ENCODE assay signal across 10 mouse cellular contexts in the genomic region with DNA sequence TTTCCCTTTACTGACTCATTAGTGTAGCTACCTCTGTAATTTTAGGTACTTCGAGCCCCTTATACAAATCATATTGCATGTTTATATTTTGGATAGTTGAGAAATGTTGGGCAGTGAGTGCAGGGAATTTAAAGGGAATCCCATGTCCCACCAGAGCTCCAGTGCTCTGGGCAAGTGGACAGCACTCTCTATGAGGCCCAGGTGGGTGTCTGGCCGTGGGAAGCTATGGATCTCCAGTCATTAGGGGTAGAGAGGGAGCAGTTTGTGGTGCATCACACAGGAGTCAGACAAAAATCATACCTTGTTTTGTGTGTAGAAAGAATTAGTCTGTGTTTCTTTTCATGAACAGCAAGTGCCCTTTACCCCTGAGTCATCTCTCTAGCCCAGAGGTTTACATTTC. TPM values are rescaled to one million over a fixed set of nuclear protein-coding genes. Genes with fewer than 3 reads are reported as not detected.
"Had no signal": no experiment of that assay in that cellular context is flagged by ENCODE, and none has a peak within 500 bp of the region (broad histone marks: within the 10 kb centered on the region; RNA-seq: fewer than 3 reads in every experiment).

No protein-coding gene starts in this region.

RNA-seq across cellular contexts. Expression of gene Zfp980, which starts 15.6 kb away (rescaled TPM):
- polyA plus RNA-seq: neural tube, embryonic 13.5 days; neural tube, embryonic 14.5 days; small intestine, adult 2 months; spleen, adult 2 months; stomach, embryonic 14.5 days; stomach, embryonic 15.5 days; stomach, embryonic 16.5 days; stomach, postnatal 0 days; thymus, postnatal 0 days; urinary bladder, adult 2 months had no signal
